Mouse (Mus musculus) embryo, embryonic 11.5 days (tissue): ENCODE measurements at regions not wholly inside any gene's neighbourhood (a gene's known extent, or its start where the extent isn't known, plus 50 kb on each side); places are given as distances from the start of the nearest gene placed in this dataset.
A peak's percentile ranks its signal among the peaks of the same experiment; 100 is the strongest.

ENCODE experiments used
- DNase-seq: peaks from one replicate; pipeline ENCODE4 v3.0.0-alpha.2; 2012; ENCODE audit warnings: low read depth, low spot score

GRCm38 (mm10) chr13:6395562-6396223 lies 152.3 kb upstream of the Pitrm1 start:
- DNase-seq, result no peak

- DNase-seq, result no peak
These were observed 150.3 kb upstream of the Pitrm1 start for GRCm38 (mm10) chr13:6397648-6398047.

GRCm38 (mm10) chr13:6431821-6432220 lies 116.1 kb upstream of the Pitrm1 start:
- no peak for DNase-seq

GRCm38 (mm10) chr13:6446976-6447375 lies 101.0 kb upstream of the Pitrm1 start:
- DNase-seq, result no peak

GRCm38 (mm10) chr13:6461363-6461762 lies 86.6 kb upstream of the Pitrm1 start:
- no peak for DNase-seq

- DNase-seq, result no peak
These were observed 82.0 kb upstream of the Pitrm1 start for GRCm38 (mm10) chr13:6465911-6466419.

GRCm38 (mm10) chr13:6469446-6470227 lies 78.3 kb upstream of the Pitrm1 start:
- no peak for DNase-seq

GRCm38 (mm10) chr13:6470286-6471103 lies 77.5 kb upstream of the Pitrm1 start:
- DNase-seq, result no peak

GRCm38 (mm10) chr13:6471643-6472042 lies 76.3 kb upstream of the Pitrm1 start:
- DNase-seq, result peak; percentile 65

- no peak for DNase-seq
These were observed 74.4 kb upstream of the Pitrm1 start for GRCm38 (mm10) chr13:6473401-6474190.

GRCm38 (mm10) chr13:6479667-6480066 lies 68.3 kb upstream of the Pitrm1 start:
- DNase-seq, result no peak

GRCm38 (mm10) chr13:6484418-6484817 lies 63.5 kb upstream of the Pitrm1 start:
- DNase-seq, result no peak

GRCm38 (mm10) chr13:6487837-6488236 lies 60.1 kb upstream of the Pitrm1 start:
- no peak for DNase-seq

GRCm38 (mm10) chr13:6492916-6493619 lies 54.9 kb upstream of the Pitrm1 start:
- no peak for DNase-seq
